Mouse (Mus musculus) hindbrain, embryonic 11.5 days (tissue): Measurements from ENCODE around the gene S100b. TPM values are rescaled to one million over a fixed set of nuclear protein-coding genes. Genes with fewer than 3 reads are reported as not detected.
A peak's percentile ranks its signal among the peaks of the same experiment; 100 is the strongest.

Experiments
- ATAC-seq: fragments of 200-750 bp; cut with Nextera tagmentation; 2 replicates; pipeline ENCODE4 v1.8.0; 2017; ENCODE audit warnings: mild to moderate bottlenecking, moderate TSS enrichment, moderate library complexity; ENCODE audit not compliant: low FRiP score
- DNase-seq: peaks from one replicate; pipeline ENCODE4 v3.0.0-alpha.2; 2015; ENCODE audit warnings: low spot score
- H3K27ac ChIP-seq: fragments of 300-500 bp; sonication (generic); 2 replicates; pipeline ENCODE4 v1.5.1; 2014; ENCODE audit warnings: mild to moderate bottlenecking, low read depth, low read length
- H3K27me3 ChIP-seq: fragments of 300-500 bp; sonication (generic); 2 replicates; pipeline ENCODE4 v1.6.1; 2014; ENCODE audit warnings: mild to moderate bottlenecking, low read length, moderate library complexity, mixed read lengths; ENCODE audit not compliant: control insufficient read depth, insufficient read depth
- H3K36me3 ChIP-seq: fragments of 300-500 bp; sonication (generic); 2 replicates; pipeline ENCODE4 v1.6.1; 2014; ENCODE audit warnings: mild to moderate bottlenecking, low read length, moderate library complexity, mixed read lengths; ENCODE audit not compliant: control insufficient read depth, insufficient read depth
- H3K4me1 ChIP-seq: fragments of 300-500 bp; sonication (generic); replicated peaks from 2 replicates; pipeline ENCODE4 v1.6.1; 2014; ENCODE audit warnings: low read length, mixed read lengths; ENCODE audit not compliant: control insufficient read depth, insufficient read depth
- H3K4me2 ChIP-seq: fragments of 300-500 bp; sonication (generic); replicated peaks from 2 replicates; pipeline ENCODE4 v1.6.1; 2014; ENCODE audit warnings: mild to moderate bottlenecking, low read depth, low read length
- H3K4me3 ChIP-seq: fragments of 300-500 bp; sonication (generic); 2 replicates; pipeline ENCODE4 v1.5.1; 2014; ENCODE audit warnings: low read depth, low read length
- H3K9ac ChIP-seq: fragments of 300-500 bp; sonication (generic); 2 replicates; pipeline ENCODE4 v1.6.1; 2014; ENCODE audit warnings: low read depth, low read length
- H3K9me3 ChIP-seq: fragments of 300-500 bp; sonication (generic); 2 replicates; pipeline ENCODE4 v1.6.1; 2016; ENCODE audit warnings: low read length; ENCODE audit not compliant: control insufficient read depth
- WGBS: fragments of 180-500 bp; shearing (Covaris S2); extraction: QIAGEN DNeasy Blood & Tissue Kit; methylation state at CpG from one replicate; pipeline ENCODE4 v1.1.7; 2014; 5-methylcytosine and 5-hydroxymethylcytosine counted together
- polyA plus RNA-seq: library from polyadenylated mRNA; unstranded; fragments of >200 nt; fragmentation: Nextera tagmentation; extraction: Ambion mirVana; gene quantifications from 2 replicates; pipeline ENCODE4 v1.2.1, GENCODE M21; 2014

Gene S100b
- polyA plus RNA-seq, 1 experiment from 2014 or later: 0.45 TPM

- H3K4me1 ChIP-seq: no peaks in the 10 kb centered on the region
- ATAC-seq: no peak
- no peak overlapping the region for H3K4me2 ChIP-seq
- no peak overlapping the region for H3K9ac ChIP-seq
- no peak overlapping the region for H3K27ac ChIP-seq
- no peaks in the 10 kb centered on the region for H3K36me3 ChIP-seq
- H3K27me3 ChIP-seq: no peaks in the 10 kb centered on the region
- 65% methylated on average over 1 of the region's 1 CpGs for WGBS
- H3K4me3 ChIP-seq: no peak overlapping the region
- DNase-seq: no peak
- no peaks in the 10 kb centered on the region for H3K9me3 ChIP-seq
Measured at GRCm38 (mm10) chr10:76229627-76230026, 24.0 kb upstream of the S100b start.

- H3K27ac ChIP-seq: peak within 1 kb of the TSS; percentile 89
- peak within 1 kb of the TSS; percentile 78 for H3K4me2 ChIP-seq
- no peaks in the 10 kb centered on the region for H3K36me3 ChIP-seq
- ATAC-seq (peak; percentile 99), DNase-seq (peak; percentile 98)
- peak within 1 kb of the TSS; percentile 66 for H3K4me3 ChIP-seq
- no peaks in the 10 kb centered on the region for H3K27me3 ChIP-seq
- no peaks in the 10 kb centered on the region for H3K9me3 ChIP-seq
- peak within 1 kb of the TSS; percentile 70 for H3K9ac ChIP-seq
- WGBS: 1% methylated on average over 47 of the region's 47 CpGs
- H3K4me1 ChIP-seq: no peaks in the 10 kb centered on the region
Measured at GRCm38 (mm10) chr10:76237341-76238225, 16.1 kb upstream of the S100b start, which contains the start of gene Prmt2. Gene Prmt2 (minus strand): TSS chr10:76237865.

GRCm38 (mm10) chr10:76239401-76239800 is 14.3 kb upstream of the S100b start:
- Histone ChIP-seq H3K9me3 (no peaks in the 10 kb centered on the region), H3K9ac (no peak overlapping the region), H3K4me2 (no peak overlapping the region), H3K27me3 (no peaks in the 10 kb centered on the region), H3K4me3 (no peak overlapping the region), H3K4me1 (no peaks in the 10 kb centered on the region), H3K27ac (no peak overlapping the region), H3K36me3 (no peaks in the 10 kb centered on the region)
- DNase-seq (no peak), ATAC-seq (no peak)
- 71% methylated on average over 4 of the region's 4 CpGs for WGBS

GRCm38 (mm10) chr10:76245106-76245505 is 8.5 kb upstream of the S100b start:
- H3K27ac ChIP-seq: no peak overlapping the region
- WGBS: 85% methylated on average over 2 of the region's 2 CpGs
- no peaks in the 10 kb centered on the region for H3K9me3 ChIP-seq
- H3K9ac ChIP-seq: no peak overlapping the region
- H3K4me1 ChIP-seq: no peaks in the 10 kb centered on the region
- DNase-seq: no peak
- H3K4me2 ChIP-seq: no peak overlapping the region
- no peak for ATAC-seq
- H3K4me3 ChIP-seq: no peak overlapping the region
- H3K36me3 ChIP-seq: no peaks in the 10 kb centered on the region
- no peaks in the 10 kb centered on the region for H3K27me3 ChIP-seq

GRCm38 (mm10) chr10:76246601-76247000 is 7.1 kb upstream of the S100b start:
- 49% methylated on average over 4 of the region's 4 CpGs for WGBS
- Histone ChIP-seq H3K9ac (no peak overlapping the region), H3K27me3 (no peaks in the 10 kb centered on the region), H3K4me3 (no peak overlapping the region), H3K36me3 (no peaks in the 10 kb centered on the region), H3K4me2 (no peak overlapping the region), H3K9me3 (no peaks in the 10 kb centered on the region), H3K4me1 (no peaks in the 10 kb centered on the region), H3K27ac (no peak overlapping the region)
- no peak for ATAC-seq
- no peak for DNase-seq

GRCm38 (mm10) chr10:76247960-76248646 is 5.5 kb upstream of the S100b start:
- Histone ChIP-seq H3K4me2 (no peak overlapping the region), H3K9me3 (no peaks in the 10 kb centered on the region), H3K27me3 (no peaks in the 10 kb centered on the region), H3K9ac (no peak overlapping the region), H3K4me1 (no peaks in the 10 kb centered on the region), H3K36me3 (no peaks in the 10 kb centered on the region), H3K4me3 (no peak overlapping the region), H3K27ac (no peak overlapping the region)
- DNase-seq (peak; percentile 46), ATAC-seq (no peak)
- 38% methylated on average over 21 of the region's 21 CpGs for WGBS

- Histone ChIP-seq H3K4me2 (no peak overlapping the region), H3K36me3 (no peaks in the 10 kb centered on the region), H3K27ac (no peak overlapping the region), H3K9ac (no peak overlapping the region), H3K4me3 (no peak overlapping the region), H3K4me1 (no peaks in the 10 kb centered on the region), H3K27me3 (no peaks in the 10 kb centered on the region), H3K9me3 (no peaks in the 10 kb centered on the region)
- WGBS: 72% methylated on average over 5 of the region's 5 CpGs
- DNase-seq (no peak), ATAC-seq (no peak)
Measured at GRCm38 (mm10) chr10:76248647-76248968, 5.0 kb upstream of the S100b start.

GRCm38 (mm10) chr10:76250870-76251269 is 2.8 kb upstream of the S100b start:
- ATAC-seq (no peak), DNase-seq (no peak)
- no peak overlapping the region for H3K27ac ChIP-seq
- no peaks in the 10 kb centered on the region for H3K4me1 ChIP-seq
- no peaks in the 10 kb centered on the region for H3K36me3 ChIP-seq
- WGBS: 62% methylated on average over 7 of the region's 7 CpGs
- H3K9ac ChIP-seq: no peak overlapping the region
- no peaks in the 10 kb centered on the region for H3K9me3 ChIP-seq
- no peak overlapping the region for H3K4me2 ChIP-seq
- no peaks in the 10 kb centered on the region for H3K27me3 ChIP-seq
- no peak overlapping the region for H3K4me3 ChIP-seq

- Histone ChIP-seq H3K9ac (no peak overlapping the region), H3K4me3 (no peak overlapping the region), H3K27ac (no peak overlapping the region), H3K4me1 (no peaks in the 10 kb centered on the region), H3K36me3 (no peaks in the 10 kb centered on the region), H3K4me2 (no peak overlapping the region), H3K27me3 (no peaks in the 10 kb centered on the region), H3K9me3 (no peaks in the 10 kb centered on the region)
- ATAC-seq (no peak), DNase-seq (no peak)
- WGBS: 100% methylated on average over 1 of the region's 1 CpGs
Measured at GRCm38 (mm10) chr10:76253079-76253478, 574 bp upstream of the S100b start.
